Mouse (Mus musculus): ENCODE measurements at regions not wholly inside any gene's neighbourhood (a gene's known extent, or its start where the extent isn't known, plus 50 kb on each side); places are given as distances from the start of the nearest gene placed in this dataset.
A peak's percentile ranks its signal among the peaks of the same experiment; 100 is the strongest.

DNA sequence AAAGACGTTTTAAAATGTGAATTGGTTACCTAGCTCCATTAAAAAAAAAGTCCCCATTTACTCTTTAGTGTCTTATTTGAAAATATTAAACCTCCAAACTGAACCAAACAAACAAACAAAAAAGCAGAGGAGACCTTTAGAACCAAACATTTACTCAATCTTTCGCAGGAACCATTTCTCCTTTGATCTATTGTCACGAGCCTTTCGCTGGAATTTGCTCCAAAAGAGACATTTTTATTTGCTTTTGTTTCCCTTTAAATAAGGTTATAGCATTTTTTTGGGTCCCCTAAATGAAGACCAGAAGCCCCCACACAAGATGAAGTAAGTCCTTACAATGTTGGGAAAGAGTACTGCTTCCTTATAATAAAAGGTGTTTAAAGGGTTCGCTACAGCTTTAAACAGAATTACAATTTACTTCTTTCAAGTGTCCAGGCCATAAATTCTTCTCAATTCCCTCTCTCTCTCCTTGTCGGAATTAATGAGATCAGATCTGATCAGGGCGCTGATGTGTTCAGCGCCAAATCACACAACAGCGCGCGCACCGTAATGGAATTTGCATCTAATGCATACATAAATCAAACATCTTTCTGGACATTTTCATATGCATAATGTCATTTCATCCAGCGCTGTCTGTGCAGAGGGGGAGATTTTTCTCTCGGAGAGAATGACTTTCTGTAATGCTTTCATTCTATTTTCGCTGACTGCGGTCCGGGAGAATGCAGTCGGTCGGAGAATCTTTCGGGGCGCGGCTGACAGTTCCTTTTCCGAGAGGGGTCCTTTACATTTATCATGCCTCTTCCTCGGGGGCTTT is 469.2 kb downstream of the Vrk1 start:
- peak; percentile 44 for DNase-seq (ENCODE audit: extremely low spot score)

DNA sequence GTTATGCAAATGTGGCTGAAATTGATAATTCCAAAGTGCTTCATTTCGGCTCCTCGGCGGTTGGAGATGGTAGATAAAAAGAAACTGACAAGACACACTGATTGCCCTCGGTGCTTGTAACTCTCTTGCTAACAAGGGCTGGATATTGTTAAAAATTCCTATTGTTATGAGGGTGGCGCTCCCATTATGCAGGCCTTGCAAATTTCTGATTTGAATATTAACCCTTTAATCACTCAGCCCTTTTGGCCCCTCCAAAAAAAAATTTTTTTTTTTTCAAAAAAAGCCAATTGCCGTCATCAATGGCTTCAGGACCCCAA is 469.8 kb downstream of the Vrk1 start:
- no peak for DNase-seq (ENCODE audit: extremely low spot score)

- peak; percentile 15 for DNase-seq (ENCODE audit: extremely low spot score)
Observed at GRCm38 (mm10) chr12:106480281-106481060, 470.4 kb downstream of the Vrk1 start.

DNA sequence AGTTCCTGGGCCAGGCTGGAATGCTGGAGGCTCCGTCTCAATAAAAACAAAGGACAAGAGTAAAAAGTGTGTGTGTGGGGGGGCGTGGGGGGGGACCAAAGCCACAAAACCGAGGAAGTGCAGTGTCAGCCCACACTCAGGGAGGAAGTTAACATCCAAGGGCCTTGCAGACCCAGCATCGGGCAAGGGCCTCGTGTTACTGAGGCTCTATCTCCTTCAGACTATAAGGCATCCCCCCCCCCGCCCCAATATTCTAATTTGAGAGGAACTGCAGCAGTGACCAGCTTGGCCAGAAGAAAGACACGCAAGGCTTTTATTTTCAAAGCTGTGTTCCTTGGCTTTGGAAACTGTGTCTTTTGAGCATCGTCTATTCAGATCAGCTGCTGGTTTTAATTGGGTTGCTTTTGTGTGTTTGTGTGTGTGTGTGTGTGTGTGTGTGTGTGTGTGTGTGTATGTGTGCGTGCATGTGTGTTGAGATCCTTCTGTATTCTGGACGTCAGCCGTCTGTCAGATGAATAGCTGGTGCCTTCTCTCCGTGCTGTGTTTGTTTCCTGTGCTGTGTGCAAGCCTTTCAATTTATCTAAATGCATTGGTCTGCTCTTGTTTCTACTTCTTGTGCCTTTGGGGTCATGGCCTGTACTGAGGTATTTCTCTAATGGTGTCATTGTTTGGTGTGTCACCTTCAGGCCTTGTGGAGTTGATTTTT is 491.7 kb downstream of the Vrk1 start:
- DNase-seq (ENCODE audit: extremely low spot score), result no peak

- no peak for DNase-seq (ENCODE audit: extremely low spot score)
Observed at GRCm38 (mm10) chr12:106504285-106504684, 494.3 kb downstream of the Vrk1 start.

- no peak for DNase-seq (ENCODE audit: extremely low spot score)
Observed at GRCm38 (mm10) chr12:106514057-106514456, 504.0 kb downstream of the Vrk1 start.

DNA sequence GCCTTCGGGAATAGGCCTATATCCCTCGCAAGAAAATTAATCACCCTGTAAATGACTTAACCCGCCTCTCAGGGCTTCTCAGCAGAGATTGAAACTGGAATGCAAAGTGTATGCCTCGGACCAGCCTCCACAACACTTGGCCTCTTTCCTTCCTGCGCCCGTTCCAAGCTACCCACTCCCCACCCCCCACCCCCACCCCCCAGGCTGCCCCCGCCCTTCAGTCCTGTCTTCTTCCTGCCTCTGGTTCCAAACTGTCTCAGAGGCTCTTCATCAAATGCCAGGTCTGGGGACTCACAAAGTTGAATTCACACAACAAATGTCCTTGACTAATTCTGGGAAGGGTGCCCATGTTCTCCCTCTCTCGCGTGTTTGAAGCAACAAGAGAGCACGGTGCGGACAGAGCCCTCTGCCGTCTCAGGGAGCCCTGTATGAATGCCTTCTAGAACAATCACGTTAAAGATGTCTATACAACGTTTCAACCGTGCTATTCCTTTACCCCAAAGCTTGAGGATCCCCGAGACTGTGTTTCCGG is 505.3 kb downstream of the Vrk1 start:
- DNase-seq (ENCODE audit: extremely low spot score), result no peak

GRCm38 (mm10) chr12:106519141-106519540 is 509.1 kb downstream of the Vrk1 start:
- no peak for DNase-seq (ENCODE audit: extremely low spot score)

- no peak for DNase-seq (ENCODE audit: extremely low spot score)
Observed at GRCm38 (mm10) chr12:106524411-106524810, 514.4 kb downstream of the Vrk1 start.

- DNase-seq (ENCODE audit: extremely low spot score), result no peak
Observed at GRCm38 (mm10) chr12:106527116-106527515, 517.1 kb downstream of the Vrk1 start.

GRCm38 (mm10) chr12:106527699-106528434 is 517.8 kb downstream of the Vrk1 start:
- DNase-seq (ENCODE audit: extremely low spot score), result peak; percentile 68

DNA sequence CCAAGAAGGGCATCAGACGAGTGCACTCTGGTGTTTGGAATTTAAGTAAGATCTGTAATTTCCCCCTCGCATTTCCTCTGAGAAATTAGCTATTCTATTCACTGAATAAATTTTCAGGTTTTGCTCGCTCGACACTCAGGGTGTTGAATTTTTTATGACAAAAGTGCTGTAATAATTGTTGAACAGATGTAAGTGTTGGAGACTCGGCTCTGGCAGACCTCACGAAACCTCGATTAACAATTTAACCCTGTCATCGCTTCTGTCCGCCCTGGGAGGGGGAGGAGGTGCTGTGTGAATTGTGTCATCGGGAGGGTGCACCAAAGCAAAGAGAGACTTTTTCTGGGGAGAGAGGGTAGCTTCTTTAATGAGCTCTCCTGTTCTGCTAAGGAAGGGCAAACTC is 518.5 kb downstream of the Vrk1 start:
- no peak for DNase-seq (ENCODE audit: extremely low spot score)

GRCm38 (mm10) chr12:106529175-106529574 is 519.1 kb downstream of the Vrk1 start:
- DNase-seq (ENCODE audit: extremely low spot score), result no peak

DNA sequence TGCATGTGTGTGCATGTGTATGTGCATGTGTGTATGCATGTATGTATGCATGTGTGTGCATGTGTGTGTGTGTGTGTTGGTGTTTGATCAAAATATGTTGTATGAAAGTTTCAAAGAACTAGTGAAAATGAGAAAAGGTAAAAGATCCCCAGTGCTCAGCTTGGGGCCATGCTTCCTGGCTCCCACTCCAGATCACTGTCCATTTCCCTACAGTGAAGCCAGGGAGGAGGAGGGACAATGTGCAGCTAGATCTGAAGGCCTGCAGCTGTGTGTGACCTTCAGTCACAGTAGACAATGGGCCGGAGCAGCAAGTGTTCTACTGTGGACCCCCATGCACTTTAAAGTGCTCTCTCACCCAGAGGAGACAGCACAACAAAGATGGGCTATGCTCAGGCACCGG is 525.1 kb downstream of the Vrk1 start:
- no peak for DNase-seq (ENCODE audit: extremely low spot score)

DNA sequence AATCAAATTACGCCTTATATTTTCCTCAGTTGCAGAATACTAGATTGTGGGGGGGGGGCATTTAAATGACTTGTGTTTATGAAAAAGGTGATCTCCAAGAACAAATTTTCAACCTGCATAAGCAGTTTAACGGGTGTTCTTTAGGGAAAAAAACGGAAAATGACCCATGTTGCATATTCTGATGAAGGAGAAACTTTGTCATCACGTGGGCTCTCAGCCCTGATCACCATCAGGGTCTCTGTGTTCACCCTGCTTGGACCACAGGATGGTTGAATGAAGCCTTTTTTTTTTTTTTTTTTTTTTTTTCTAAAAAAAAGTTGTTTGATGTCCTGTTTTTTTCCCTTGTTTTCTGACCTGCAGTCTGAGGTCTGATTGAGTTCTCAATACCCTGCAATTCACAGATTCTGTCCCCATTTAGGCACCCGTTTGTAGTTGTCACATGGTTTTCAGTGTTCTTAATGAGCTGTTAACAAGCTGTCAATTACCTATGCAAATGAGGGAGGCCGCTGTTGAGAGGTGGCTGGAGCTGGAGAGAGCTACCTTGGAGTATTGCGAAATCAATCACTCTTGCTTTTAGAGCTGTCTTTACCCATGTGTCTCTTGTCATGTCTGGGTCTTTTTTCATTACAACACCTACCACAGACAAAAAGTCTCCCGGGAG is 525.7 kb downstream of the Vrk1 start:
- DNase-seq (ENCODE audit: extremely low spot score), result no peak

GRCm38 (mm10) chr12:106536289-106536636 is 526.2 kb downstream of the Vrk1 start:
- no peak for DNase-seq (ENCODE audit: extremely low spot score)

- no peak for DNase-seq (ENCODE audit: extremely low spot score)
Observed at GRCm38 (mm10) chr12:106540003-106540402, 530.0 kb downstream of the Vrk1 start.

DNA sequence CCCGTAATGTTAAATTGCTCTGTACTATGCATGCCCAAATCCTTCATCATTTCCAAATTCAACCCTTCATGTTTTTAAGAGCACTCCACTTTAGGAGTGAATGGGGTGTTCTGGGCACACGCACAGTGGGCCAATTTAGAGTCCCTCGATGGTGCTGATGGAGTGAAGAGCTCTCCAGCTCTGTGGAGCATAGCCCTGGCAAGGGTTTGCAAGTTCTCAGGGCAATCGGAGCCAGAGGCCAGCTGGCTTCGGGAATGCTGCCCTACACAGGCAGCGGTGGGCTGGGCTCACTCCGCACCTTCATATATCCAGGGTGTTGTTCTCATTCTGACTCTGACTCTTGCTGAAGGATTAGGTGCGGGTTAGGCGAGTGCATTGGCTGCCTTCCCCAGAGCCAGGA is 549.5 kb downstream of the Vrk1 start:
- DNase-seq (ENCODE audit: extremely low spot score), result no peak

DNA sequence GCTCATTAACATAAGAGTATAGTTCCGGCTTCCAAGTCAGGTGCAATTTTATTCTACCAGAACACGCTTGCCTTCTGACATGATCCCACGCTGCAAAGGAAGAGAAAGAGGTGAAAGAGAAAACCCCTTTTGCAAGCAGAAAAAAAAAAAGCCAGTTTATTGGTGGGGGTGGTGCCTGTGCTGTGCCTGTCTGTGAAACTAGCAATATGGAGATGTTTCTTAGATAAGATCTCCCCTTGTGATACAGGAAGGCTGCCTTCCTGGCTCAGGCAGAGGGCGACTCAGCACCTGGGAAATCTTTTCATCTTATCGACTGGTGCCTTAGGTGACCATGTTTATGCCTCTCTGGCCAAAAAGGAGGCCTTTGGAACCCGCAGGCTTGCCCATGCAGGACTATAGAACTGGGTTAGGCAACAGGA is 555.2 kb downstream of the Vrk1 start:
- no peak for DNase-seq (ENCODE audit: extremely low spot score)

DNA sequence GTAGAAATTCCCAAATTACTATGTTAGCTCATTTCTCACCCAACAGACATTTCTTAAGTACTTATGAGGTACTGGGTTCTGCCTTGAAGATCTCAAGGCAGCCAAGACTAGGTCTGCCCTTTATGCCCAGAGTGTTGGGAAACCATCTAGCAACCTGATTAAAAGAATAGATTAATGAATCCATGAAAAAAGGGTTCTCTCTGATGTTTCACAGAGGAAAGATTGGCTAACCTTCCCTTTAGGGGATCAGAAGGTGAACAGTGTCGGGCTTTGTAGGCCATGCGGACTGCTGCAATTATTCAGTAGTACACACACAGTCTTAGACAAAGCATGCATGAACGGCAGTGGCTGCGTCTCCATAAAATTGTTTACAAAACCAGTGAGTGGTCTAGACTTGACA is 556.3 kb downstream of the Vrk1 start:
- DNase-seq (ENCODE audit: extremely low spot score), result no peak

- no peak for DNase-seq (ENCODE audit: extremely low spot score)
Observed at GRCm38 (mm10) chr12:106567116-106567515, 557.1 kb downstream of the Vrk1 start.
